Mouse (Mus musculus) brain, adult 10 weeks (tissue): ENCODE data around the gene Snapc2. TPM values are rescaled to one million over a fixed set of nuclear protein-coding genes. Genes with fewer than 3 reads are reported as not detected.

ENCODE experiments used
- polyA plus RNA-seq: library from polyadenylated mRNA; stranded (reverse); fragments of 350-450 nt; fragmentation: Illumina TruSeq; extraction: RNeasy Lipid Tissue Mini Kit (QIAGEN cat#74804); gene quantifications from one replicate; pipeline ENCODE4 v1.2.3, GENCODE M21; 2015; ENCODE audit warnings: low read depth, low replicate concordance

The Snapc2 gene
- 40.7 TPM for polyA plus RNA-seq

DNA sequence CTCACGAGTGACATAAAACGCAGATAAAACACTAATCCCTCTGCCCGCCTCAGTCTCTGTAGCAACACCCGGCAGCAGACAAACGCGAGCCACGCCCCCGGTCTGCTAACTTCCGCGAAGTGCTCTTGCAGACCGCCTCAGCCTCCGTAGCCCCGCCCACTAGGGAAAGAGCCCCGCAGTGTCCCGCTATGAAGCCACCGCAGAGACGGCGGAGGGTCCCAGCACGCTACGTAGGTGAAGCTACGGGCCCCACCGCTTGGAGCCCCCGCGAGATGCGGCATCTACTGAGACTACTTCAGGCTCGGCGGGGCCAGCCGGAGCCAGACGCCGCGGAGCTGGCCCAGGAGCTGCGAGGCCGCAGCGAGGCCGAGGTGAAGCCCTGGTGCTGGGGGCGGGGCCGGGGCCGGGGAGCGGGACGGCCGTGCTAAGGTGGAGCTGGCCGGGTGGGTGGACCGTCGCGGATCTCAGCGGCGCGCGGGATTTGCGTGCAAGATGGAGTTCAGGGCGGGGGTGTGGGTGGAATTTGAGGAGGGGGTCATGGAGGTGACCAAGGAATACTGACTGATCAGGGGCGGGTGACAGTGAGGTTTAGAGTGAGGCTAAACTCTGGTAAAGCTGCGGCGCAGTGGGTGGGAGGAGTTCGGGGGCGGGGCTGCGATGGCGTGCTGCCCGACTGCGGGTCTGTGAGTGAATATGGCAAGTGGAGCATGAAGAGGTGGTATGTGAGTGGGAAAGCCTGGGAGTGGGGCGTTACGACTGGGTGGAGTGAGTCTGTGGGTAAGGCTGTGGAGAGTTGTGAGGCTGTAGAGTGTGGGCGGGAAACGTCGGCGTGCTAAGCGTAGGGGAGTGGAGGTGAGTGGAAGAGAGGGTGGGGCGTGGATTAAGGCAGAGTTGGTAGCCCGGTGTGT lies at the start of gene Snapc2:
Snapc2 (plus strand) TSS at position 147 of the 908 bp plus-strand sequence.

GRCm38 (mm10) chr8:4216791-4217621 lies 35.9 kb upstream of the Snapc2 start, which contains the start of gene Prr36:
Gene Prr36 (minus strand): TSS chr8:4217459.

GRCm38 (mm10) chr8:4226739-4227347 lies 26.0 kb upstream of the Snapc2 start, which contains the start of gene Lrrc8e:
Gene Lrrc8e (plus strand): TSS chr8:4226827.

GRCm38 (mm10) chr8:4238434-4239192 lies 14.3 kb upstream of the Snapc2 start, which contains the start of the genes Map2k7 and Gm49320:
Gene Map2k7 (plus strand): TSS chr8:4238740.
Gene Gm49320 (plus strand): TSS chr8:4238865.

GRCm38 (mm10) chr8:4247951-4248540 lies 4.8 kb upstream of the Snapc2 start, which contains the start of gene Tgfbr3l:
Gene Tgfbr3l (plus strand): TSS chr8:4248214.

GRCm38 (mm10) chr8:4259125-4259804 lies 6.4 kb downstream of the Snapc2 start, which contains the start of gene Ctxn1:
Gene Ctxn1 (minus strand): TSS chr8:4259274.

DNA sequence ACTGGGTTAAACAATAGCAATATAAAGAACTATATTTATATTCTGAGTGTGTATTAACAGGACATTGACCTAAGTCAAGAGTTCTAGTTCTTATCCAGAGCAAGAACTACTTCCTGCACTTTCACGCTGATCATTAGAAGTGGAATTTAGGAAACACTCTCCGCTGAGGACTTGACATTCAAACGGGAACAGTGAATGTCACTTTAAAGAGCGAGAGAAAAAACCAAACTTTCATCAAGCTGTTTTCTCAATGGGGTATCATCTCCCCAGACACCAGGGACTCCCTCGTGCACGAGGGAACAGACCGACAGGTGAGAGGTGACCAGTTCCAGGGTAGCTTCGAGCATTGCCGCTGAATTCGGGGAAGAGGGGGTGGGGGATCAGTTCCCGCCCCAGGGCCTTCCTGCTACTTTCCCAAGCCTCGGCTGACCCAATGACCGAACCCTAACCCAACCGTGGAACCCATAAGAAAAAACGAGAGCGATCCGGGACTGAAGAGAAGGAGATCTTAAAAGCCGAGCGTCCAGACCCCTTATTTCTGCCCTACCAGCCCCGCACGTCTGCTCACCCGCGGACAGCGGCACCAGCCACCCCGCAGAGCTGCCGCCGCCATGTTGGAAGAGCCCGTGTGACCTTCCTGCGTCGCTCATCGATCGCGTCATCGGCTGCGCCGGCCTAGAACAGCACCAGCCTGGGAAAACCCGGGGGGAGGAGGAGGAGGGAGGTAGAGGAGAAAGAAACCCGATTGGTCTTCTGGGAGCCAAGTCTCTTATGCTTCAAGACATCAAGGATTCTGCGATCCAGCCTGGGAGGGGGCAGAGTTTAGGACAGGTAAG lies 22.6 kb downstream of the Snapc2 start, which contains the start of gene Timm44:
Timm44 (minus strand) TSS at position 639 of the 836 bp plus-strand sequence.

Other genes starting within 250 kb of the Snapc2 start
- 0.95 TPM for gene Cd209f, start 147.2 kb upstream of the Snapc2 start, polyA plus RNA-seq
- gene Cd209g, start 119.0 kb upstream of the Snapc2 start, polyA plus RNA-seq: not detected
- 66.6 TPM for gene Evi5l, start 86.5 kb upstream of the Snapc2 start, polyA plus RNA-seq
- gene Prr36, start 35.6 kb upstream of the Snapc2 start, polyA plus RNA-seq: 12.3 TPM
- not detected for gene Lrrc8e, start 26.3 kb upstream of the Snapc2 start, polyA plus RNA-seq
- 57.1 TPM for gene Map2k7, start 14.3 kb upstream of the Snapc2 start, polyA plus RNA-seq
- gene Gm49320, start 14.2 kb upstream of the Snapc2 start, polyA plus RNA-seq: 1.7 TPM
- gene Tgfbr3l, start 4.9 kb upstream of the Snapc2 start, polyA plus RNA-seq: 6.5 TPM
- 546 TPM for gene Ctxn1, start 6.2 kb downstream of the Snapc2 start, polyA plus RNA-seq
- 73.6 TPM for gene Timm44, start 22.8 kb downstream of the Snapc2 start, polyA plus RNA-seq
- gene Ccl25, start 72.1 kb downstream of the Snapc2 start, polyA plus RNA-seq: 14.3 TPM
- 28.6 TPM for gene Elavl1, start 72.3 kb downstream of the Snapc2 start, polyA plus RNA-seq
- 40.8 TPM for gene Cers4, start 239.9 kb downstream of the Snapc2 start, polyA plus RNA-seq